Mouse (Mus musculus) forebrain, embryonic 15.5 days (tissue): Measurements from ENCODE around the gene Lmna. TPM values are rescaled to one million over a fixed set of nuclear protein-coding genes. Genes with fewer than 3 reads are reported as not detected.
A peak's percentile ranks its signal among the peaks of the same experiment; 100 is the strongest.

Experiments used
- ATAC-seq: fragments of 200-750 bp; cut with Nextera tagmentation; replicated peaks from 2 replicates; pipeline ENCODE4 v1.8.0; 2017; ENCODE audit warnings: mild to moderate bottlenecking, moderate TSS enrichment, moderate library complexity
- H3K27ac ChIP-seq: fragments of 300-500 bp; sonication (generic); replicated peaks from 2 replicates; pipeline ENCODE4 v1.5.1; 2015; ENCODE audit warnings: mild to moderate bottlenecking, inconsistent platforms
- H3K27me3 ChIP-seq: fragments of 300-500 bp; sonication (generic); 2 replicates; pipeline ENCODE4 v1.6.1; 2015; ENCODE audit warnings: inconsistent platforms
- H3K36me3 ChIP-seq: fragments of 300-500 bp; sonication (generic); 2 replicates; pipeline ENCODE4 v1.6.1; 2015; ENCODE audit warnings: mild to moderate bottlenecking, inconsistent platforms
- H3K4me1 ChIP-seq: fragments of 300-500 bp; sonication (generic); 2 replicates; pipeline ENCODE4 v1.6.1; 2015; ENCODE audit warnings: inconsistent platforms
- H3K4me2 ChIP-seq: fragments of 300-500 bp; sonication (generic); replicated peaks from 2 replicates; pipeline ENCODE4 v1.6.1; 2015; ENCODE audit warnings: mild to moderate bottlenecking, inconsistent platforms
- H3K4me3 ChIP-seq: fragments of 300-500 bp; sonication (generic); 2 replicates; pipeline ENCODE4 v1.5.1; 2015; ENCODE audit warnings: mild to moderate bottlenecking, inconsistent platforms
- H3K9ac ChIP-seq: fragments of 300-500 bp; sonication (generic); replicated peaks from 2 replicates; pipeline ENCODE4 v1.6.1; 2015; ENCODE audit warnings: mild to moderate bottlenecking, inconsistent platforms
- H3K9me3 ChIP-seq: fragments of 300-500 bp; sonication (generic); 2 replicates; pipeline ENCODE4 v1.6.1; 2016; ENCODE audit warnings: inconsistent platforms
- WGBS: fragments of 180-500 bp; shearing (Covaris S2); methylation state at CpG from one replicate; pipeline ENCODE4 v1.1.7; 2015; ENCODE audit warnings: mixed read lengths; 5-methylcytosine and 5-hydroxymethylcytosine counted together
- polyA plus RNA-seq: library from polyadenylated mRNA; unstranded; fragments of >200 nt; fragmentation: Nextera tagmentation; extraction: Ambion mirVana; gene quantifications from 2 replicates; pipeline ENCODE4 v1.2.1, GENCODE M21; 2015

The Lmna gene
- polyA plus RNA-seq = 23.4 and 27.5 TPM in 2 replicates

- under 1% methylated on average over 31 of the region's 31 CpGs for WGBS
- peak within 1 kb of the TSS; percentile 37 for H3K9ac ChIP-seq
These were observed at the start of gene Lmna for GRCm38 (mm10) chr3:88509692-88510420. TSS of gene Lmna (minus strand) at chr3:88509956.

DNA sequence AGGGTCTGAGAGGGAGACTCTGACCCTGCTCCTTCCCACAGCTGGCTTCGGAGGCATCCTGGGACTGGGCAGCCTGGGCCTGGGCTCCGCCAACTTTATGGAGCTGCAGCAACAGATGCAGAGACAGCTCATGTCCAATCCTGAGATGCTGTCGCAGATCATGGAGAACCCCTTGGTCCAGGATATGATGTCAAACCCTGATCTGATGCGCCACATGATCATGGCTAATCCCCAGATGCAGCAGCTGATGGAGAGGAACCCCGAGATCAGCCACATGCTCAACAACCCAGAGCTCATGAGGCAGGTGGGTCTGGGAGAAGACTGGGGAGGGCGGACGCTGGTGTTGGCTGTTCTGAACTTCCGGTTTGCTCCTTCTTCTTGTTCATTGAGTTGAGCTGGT lies 46.9 kb upstream of the Lmna start:
- no peaks in the 10 kb centered on the region for H3K9me3 ChIP-seq
- 96% methylated on average over 8 of the region's 8 CpGs for WGBS
- H3K9ac ChIP-seq = no peak overlapping the region
- H3K4me1 ChIP-seq = peaks cover 26% of the 10 kb centered on the region
- H3K4me2 ChIP-seq = no peak overlapping the region
- H3K4me3 ChIP-seq = no peak overlapping the region
- peaks cover 56% of the 10 kb centered on the region for H3K36me3 ChIP-seq
- ATAC-seq = no peak
- no peaks in the 10 kb centered on the region for H3K27me3 ChIP-seq
- H3K27ac ChIP-seq = no peak overlapping the region

More at GRCm38 (mm10) chr3:88509692-88510420, at the start of gene Lmna:
- Histone ChIP-seq H3K9me3 (no peaks in the 10 kb centered on the region), H3K27me3 (no peaks in the 10 kb centered on the region), H3K27ac (peak within 1 kb of the TSS; percentile 86), H3K4me3 (peak within 1 kb of the TSS; percentile 43), H3K36me3 (no peaks in the 10 kb centered on the region), H3K4me1 (peaks cover 35% of the 10 kb centered on the region), H3K4me2 (peak within 1 kb of the TSS; percentile 58)
- ATAC-seq = peak; percentile 98

DNA sequence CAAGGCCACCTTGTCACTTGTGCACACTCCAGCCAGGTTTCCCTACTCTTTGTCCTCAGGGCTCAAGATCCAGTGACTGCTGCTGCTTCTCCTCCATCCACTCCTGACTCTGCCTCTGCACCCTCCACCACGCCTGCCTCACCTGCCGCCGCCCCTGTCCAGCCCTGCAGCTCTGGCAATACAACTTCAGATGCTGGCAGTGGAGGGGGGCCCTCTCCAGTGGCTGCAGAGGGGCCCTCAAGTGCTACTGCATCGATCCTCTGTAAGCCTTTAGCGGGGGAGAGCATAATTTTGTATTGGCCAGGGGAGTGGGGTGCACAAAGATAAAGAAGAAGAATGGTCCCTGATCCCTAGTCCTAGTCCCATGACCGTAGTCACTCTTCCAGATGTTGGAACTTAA lies 46.0 kb upstream of the Lmna start:
- no peaks in the 10 kb centered on the region for H3K9me3 ChIP-seq
- H3K27ac ChIP-seq = no peak overlapping the region
- peaks cover 29% of the 10 kb centered on the region for H3K4me1 ChIP-seq
- no peak overlapping the region for H3K9ac ChIP-seq
- H3K36me3 ChIP-seq = peaks cover 47% of the 10 kb centered on the region
- no peaks in the 10 kb centered on the region for H3K27me3 ChIP-seq
- H3K4me3 ChIP-seq = no peak overlapping the region
- no peak for ATAC-seq
- no peak overlapping the region for H3K4me2 ChIP-seq
- 96% methylated on average over 6 of the region's 6 CpGs for WGBS

- 87% methylated on average over 5 of the region's 5 CpGs for WGBS
- Histone ChIP-seq H3K4me2 (peak overlapping the region; percentile 90), H3K4me3 (no peak overlapping the region), H3K9me3 (no peaks in the 10 kb centered on the region), H3K27ac (no peak overlapping the region), H3K36me3 (peaks cover 41% of the 10 kb centered on the region), H3K27me3 (no peaks in the 10 kb centered on the region), H3K9ac (no peak overlapping the region), H3K4me1 (peaks cover 29% of the 10 kb centered on the region)
- ATAC-seq = no peak
These were observed 45.4 kb upstream of the Lmna start for GRCm38 (mm10) chr3:88555069-88555605.

DNA sequence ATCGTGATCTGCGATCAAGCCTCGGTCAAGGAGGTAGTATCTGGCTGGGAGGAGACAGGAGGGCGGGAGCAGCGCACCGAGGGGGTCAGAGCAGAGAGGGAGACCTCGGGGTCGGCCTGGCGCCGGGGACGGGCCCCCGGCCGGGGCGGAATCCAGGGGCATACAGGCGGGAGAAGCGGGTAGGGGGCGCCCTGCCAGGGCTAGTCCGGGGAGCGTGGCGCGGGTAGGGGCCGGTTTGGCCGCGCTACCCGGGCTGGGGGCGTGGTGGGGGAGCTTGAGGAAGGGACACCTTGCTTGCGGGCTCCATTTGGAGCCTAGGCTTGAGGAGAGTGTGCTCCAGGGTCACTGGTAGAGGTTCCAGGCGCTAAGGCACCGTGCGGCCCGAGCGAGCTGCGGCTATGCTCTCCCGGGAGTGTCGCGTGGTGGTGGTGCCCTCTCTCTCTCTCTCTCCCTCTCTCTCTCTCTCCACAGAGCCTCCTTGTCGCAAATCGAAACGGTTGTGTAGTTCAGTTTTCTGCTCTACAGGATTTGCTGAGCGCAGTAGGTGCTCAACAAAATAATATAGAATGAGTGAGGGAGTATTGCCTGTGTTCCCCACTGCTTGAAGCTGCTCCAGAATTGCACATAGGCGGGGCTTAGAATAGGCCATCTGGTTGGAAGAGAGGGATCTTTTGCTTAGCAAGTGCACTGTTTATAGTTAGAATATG lies 44.3 kb upstream of the Lmna start:
- Histone ChIP-seq H3K9me3 (no peaks in the 10 kb centered on the region), H3K27ac (peak overlapping the region; percentile 94), H3K4me2 (peak overlapping the region; percentile 90), H3K4me3 (peak overlapping the region; percentile 93), H3K9ac (peak overlapping the region; percentile 88), H3K36me3 (peaks cover 30% of the 10 kb centered on the region), H3K27me3 (no peaks in the 10 kb centered on the region), H3K4me1 (peaks cover 29% of the 10 kb centered on the region)
- under 1% methylated on average over 41 of the region's 41 CpGs for WGBS
- ATAC-seq = peak; percentile 32

DNA sequence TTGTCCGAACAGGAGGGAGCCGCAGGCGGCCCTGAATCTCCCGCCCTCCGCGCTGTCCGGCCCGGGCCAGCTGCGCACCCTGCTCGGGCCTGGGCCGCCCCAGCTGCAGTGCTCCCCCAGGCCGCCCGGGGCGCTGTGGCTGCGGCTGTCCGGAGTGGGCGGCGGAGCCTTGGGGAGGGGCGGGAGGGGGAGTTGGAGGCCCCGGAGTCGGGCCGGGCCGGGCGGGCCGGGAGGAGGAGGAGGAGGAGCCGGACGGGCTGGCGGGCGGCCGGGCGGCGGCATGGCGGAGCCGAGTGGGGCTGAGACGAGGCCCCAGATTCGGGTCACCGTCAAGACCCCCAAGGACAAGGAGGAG lies 43.7 kb upstream of the Lmna start, which contains the start of gene Ubqln4:
Ubqln4 (plus strand) TSS at position 234 of the 355 bp plus-strand sequence.
- Histone ChIP-seq H3K27me3 (no peaks in the 10 kb centered on the region), H3K4me2 (peak within 1 kb of the TSS; percentile 90), H3K27ac (peak within 1 kb of the TSS; percentile 94), H3K9me3 (no peaks in the 10 kb centered on the region), H3K9ac (peak within 1 kb of the TSS; percentile 88), H3K4me3 (peak within 1 kb of the TSS; percentile 93), H3K4me1 (peaks cover 29% of the 10 kb centered on the region), H3K36me3 (peaks cover 27% of the 10 kb centered on the region)
- under 1% methylated on average over 36 of the region's 37 CpGs for WGBS
- peak; percentile 84 for ATAC-seq

- no peaks in the 10 kb centered on the region for H3K27me3 ChIP-seq
- peak; percentile 95 for ATAC-seq
- H3K4me2 ChIP-seq = peak within 1 kb of the TSS; percentile 90
- H3K4me3 ChIP-seq = peak within 1 kb of the TSS; percentile 93
- peak within 1 kb of the TSS; percentile 88 for H3K9ac ChIP-seq
- H3K4me1 ChIP-seq = peaks cover 29% of the 10 kb centered on the region
- H3K9me3 ChIP-seq = no peaks in the 10 kb centered on the region
- H3K36me3 ChIP-seq = peaks cover 21% of the 10 kb centered on the region
- peak within 1 kb of the TSS; percentile 94 for H3K27ac ChIP-seq
- under 1% methylated on average over 48 of the region's 48 CpGs for WGBS
These were observed 43.1 kb upstream of the Lmna start, which contains the start of gene Lamtor2 for GRCm38 (mm10) chr3:88552676-88553524. TSS of gene Lamtor2 (minus strand) at chr3:88553074.

GRCm38 (mm10) chr3:88552082-88552645 lies 42.4 kb upstream of the Lmna start:
- no peak for ATAC-seq
- Histone ChIP-seq H3K4me2 (peak overlapping the region; percentile 90), H3K4me3 (peak overlapping the region; percentile 93), H3K9ac (peak overlapping the region; percentile 58), H3K27me3 (no peaks in the 10 kb centered on the region), H3K36me3 (peaks cover 17% of the 10 kb centered on the region), H3K9me3 (no peaks in the 10 kb centered on the region), H3K27ac (peak overlapping the region; percentile 94), H3K4me1 (peaks cover 29% of the 10 kb centered on the region)
- WGBS = 25% methylated on average over 16 of the region's 16 CpGs

GRCm38 (mm10) chr3:88551586-88551985 lies 41.8 kb upstream of the Lmna start:
- H3K36me3 ChIP-seq = peaks cover 11% of the 10 kb centered on the region
- H3K4me3 ChIP-seq = peak overlapping the region; percentile 93; the same call in 1 of the 2 replicates
- H3K4me2 ChIP-seq = peak overlapping the region; percentile 90; the same call in 1 of the 2 replicates
- H3K9me3 ChIP-seq = no peaks in the 10 kb centered on the region
- 85% methylated on average over 4 of the region's 4 CpGs for WGBS
- H3K27me3 ChIP-seq = no peaks in the 10 kb centered on the region
- peak overlapping the region; percentile 58; the same call in 1 of the 2 replicates for H3K9ac ChIP-seq
- peaks cover 29% of the 10 kb centered on the region for H3K4me1 ChIP-seq
- ATAC-seq = no peak
- H3K27ac ChIP-seq = no peak overlapping the region

GRCm38 (mm10) chr3:88548180-88548917 lies 38.6 kb upstream of the Lmna start, which contains the start of gene Rab25:
TSS of gene Rab25 (minus strand) at chr3:88548300.
- Histone ChIP-seq H3K9ac (no peak within 1 kb of the TSS), H3K36me3 (no peaks in the 10 kb centered on the region; the same call in 1 of the 2 replicates), H3K27me3 (no peaks in the 10 kb centered on the region), H3K4me1 (peaks cover 12% of the 10 kb centered on the region), H3K9me3 (no peaks in the 10 kb centered on the region), H3K4me2 (no peak within 1 kb of the TSS), H3K4me3 (no peak within 1 kb of the TSS), H3K27ac (no peak within 1 kb of the TSS)
- no peak for ATAC-seq
- WGBS = 54% methylated on average over 18 of the region's 18 CpGs
